Mouse (Mus musculus): ENCODE data around the gene Ikbke.

GRCm38 (mm10) chr1:131238931-131239381 lies 40.5 kb downstream of the Ikbke start:
- no peak for TF ChIP-seq EP300 (IDR thresholded peaks at IDR 0.05)
- no peak for TF ChIP-seq CTCF (IDR thresholded peaks at IDR 0.05)
